Mouse (Mus musculus): ENCODE results near the gene Smad6.
A peak's percentile ranks its signal among the peaks of the same experiment; 100 is the strongest.

Gene Smad6

GRCm38 (mm10) chr9:64042911-64043310 is 21.1 kb upstream of the Smad6 start:
- no peak for DNase-seq (ENCODE audit: low read depth, low spot score)
- no peaks in the 10 kb centered on the region for H3K36me3 ChIP-seq (ENCODE audit: control insufficient read depth, insufficient read depth, low read length, poor library complexity, severe bottlenecking)
- H3K27me3 ChIP-seq (ENCODE audit: control insufficient read depth, insufficient read depth, low read length, poor library complexity, severe bottlenecking) = no peaks in the 10 kb centered on the region

- Histone ChIP-seq H3K27me3 (ENCODE audit: control insufficient read depth, insufficient read depth, low read length, poor library complexity, severe bottlenecking) (no peaks in the 10 kb centered on the region), H3K36me3 (ENCODE audit: control insufficient read depth, insufficient read depth, low read length, poor library complexity, severe bottlenecking) (no peaks in the 10 kb centered on the region)
- DNase-seq (ENCODE audit: low read depth, low spot score) = no peak
Observed at GRCm38 (mm10) chr9:64042216-64042615, 20.4 kb upstream of the Smad6 start.

- Histone ChIP-seq H3K27me3 (ENCODE audit: control insufficient read depth, insufficient read depth, low read length, poor library complexity, severe bottlenecking) (no peaks in the 10 kb centered on the region), H3K36me3 (ENCODE audit: control insufficient read depth, insufficient read depth, low read length, poor library complexity, severe bottlenecking) (no peaks in the 10 kb centered on the region)
- DNase-seq (ENCODE audit: low read depth, low spot score) = peak; percentile 40
Observed at GRCm38 (mm10) chr9:64029908-64030631, 8.2 kb upstream of the Smad6 start.

GRCm38 (mm10) chr9:64025565-64025964 is 3.7 kb upstream of the Smad6 start:
- DNase-seq (ENCODE audit: low read depth, low spot score) = peak; percentile 82
- H3K27me3 ChIP-seq (ENCODE audit: control insufficient read depth, insufficient read depth, low read length, poor library complexity, severe bottlenecking) = no peaks in the 10 kb centered on the region
- no peaks in the 10 kb centered on the region for H3K36me3 ChIP-seq (ENCODE audit: control insufficient read depth, insufficient read depth, low read length, poor library complexity, severe bottlenecking)

- H3K36me3 ChIP-seq (ENCODE audit: control insufficient read depth, insufficient read depth, low read length, poor library complexity, severe bottlenecking) = no peaks in the 10 kb centered on the region
- peak; percentile 36 for DNase-seq (ENCODE audit: low read depth, low spot score)
- no peaks in the 10 kb centered on the region; the same call in 1 of the 2 replicates for H3K27me3 ChIP-seq (ENCODE audit: control insufficient read depth, insufficient read depth, low read length, poor library complexity, severe bottlenecking)
Observed at GRCm38 (mm10) chr9:64024976-64025375, 3.1 kb upstream of the Smad6 start.

GRCm38 (mm10) chr9:64022562-64023366 is 905 bp upstream of the Smad6 start:
- Histone ChIP-seq H3K27me3 (ENCODE audit: control insufficient read depth, insufficient read depth, low read length, poor library complexity, severe bottlenecking) (no peaks in the 10 kb centered on the region; the same call in 1 of the 2 replicates), H3K36me3 (ENCODE audit: control insufficient read depth, insufficient read depth, low read length, poor library complexity, severe bottlenecking) (no peaks in the 10 kb centered on the region)
- peak; percentile 89 for DNase-seq (ENCODE audit: low read depth, low spot score)

- H3K27me3 ChIP-seq (ENCODE audit: control insufficient read depth, insufficient read depth, low read length, poor library complexity, severe bottlenecking) = peaks cover 6% of the 10 kb centered on the region; the same call in 1 of the 2 replicates
- DNase-seq (ENCODE audit: low read depth, low spot score) = peak; percentile 29
- no peaks in the 10 kb centered on the region for H3K36me3 ChIP-seq (ENCODE audit: control insufficient read depth, insufficient read depth, low read length, poor library complexity, severe bottlenecking)
Observed at GRCm38 (mm10) chr9:64021319-64021850, 474 bp downstream of the Smad6 start.

GRCm38 (mm10) chr9:64020606-64021318 is 1.1 kb downstream of the Smad6 start:
- peaks cover 6% of the 10 kb centered on the region; the same call in 1 of the 2 replicates for H3K27me3 ChIP-seq (ENCODE audit: control insufficient read depth, insufficient read depth, low read length, poor library complexity, severe bottlenecking)
- no peaks in the 10 kb centered on the region for H3K36me3 ChIP-seq (ENCODE audit: control insufficient read depth, insufficient read depth, low read length, poor library complexity, severe bottlenecking)
- peak; percentile 28 for DNase-seq (ENCODE audit: low read depth, low spot score)

- peak; percentile 41 for DNase-seq (ENCODE audit: low read depth, low spot score)
Observed at GRCm38 (mm10) chr9:64020171-64020605, 1.7 kb downstream of the Smad6 start.

GRCm38 (mm10) chr9:64019036-64019886 is 2.6 kb downstream of the Smad6 start:
- Histone ChIP-seq H3K36me3 (ENCODE audit: control insufficient read depth, insufficient read depth, low read length, poor library complexity, severe bottlenecking) (no peaks in the 10 kb centered on the region), H3K27me3 (ENCODE audit: control insufficient read depth, insufficient read depth, low read length, poor library complexity, severe bottlenecking) (peaks cover 6% of the 10 kb centered on the region; the same call in 1 of the 2 replicates)
- DNase-seq (ENCODE audit: low read depth, low spot score) = no peak

More at GRCm38 (mm10) chr9:64020171-64020605, 1.7 kb downstream of the Smad6 start:
- no peaks in the 10 kb centered on the region for H3K36me3 ChIP-seq (ENCODE audit: control insufficient read depth, insufficient read depth, low read length, poor library complexity, severe bottlenecking)
- peaks cover 6% of the 10 kb centered on the region; the same call in 1 of the 2 replicates for H3K27me3 ChIP-seq (ENCODE audit: control insufficient read depth, insufficient read depth, low read length, poor library complexity, severe bottlenecking)

- no peaks in the 10 kb centered on the region for H3K36me3 ChIP-seq (ENCODE audit: control insufficient read depth, insufficient read depth, low read length, poor library complexity, severe bottlenecking)
- DNase-seq (ENCODE audit: low read depth, low spot score) = peak; percentile 16
- H3K27me3 ChIP-seq (ENCODE audit: control insufficient read depth, insufficient read depth, low read length, poor library complexity, severe bottlenecking) = peaks cover 6% of the 10 kb centered on the region; the same call in 1 of the 2 replicates
Observed at GRCm38 (mm10) chr9:64017861-64018793, 3.7 kb downstream of the Smad6 start.

- H3K36me3 ChIP-seq (ENCODE audit: control insufficient read depth, insufficient read depth, low read length, poor library complexity, severe bottlenecking) = no peaks in the 10 kb centered on the region
- DNase-seq (ENCODE audit: low read depth, low spot score) = no peak
- peaks cover 6% of the 10 kb centered on the region; the same call in 1 of the 2 replicates for H3K27me3 ChIP-seq (ENCODE audit: control insufficient read depth, insufficient read depth, low read length, poor library complexity, severe bottlenecking)
Observed at GRCm38 (mm10) chr9:64016648-64017400, 5.0 kb downstream of the Smad6 start.

Measured in splenic B cell, adult 2 months (primary cell).